Comparison of ENCODE assay signal across 8 mouse cellular contexts in genomic region chr2:85060591-85061060, GRCm38 (mm10). TPM values are rescaled to one million over a fixed set of nuclear protein-coding genes. Genes with fewer than 3 reads are reported as not detected.
DNase-seq lines count a peak whose midpoint lies in the region; ATAC-seq and TF ChIP-seq lines count a peak whose summit lies in the region.

No protein-coding gene starts in this region.

- peak overlapping the region; percentile 59 for H3K4me2 ChIP-seq in liver, embryonic 14.5 days (ENCODE audit: low read depth)

- H3K36me3 ChIP-seq in liver, embryonic 14.5 days (replicated peaks; ENCODE audit: control insufficient read depth, insufficient read depth, low read depth): no peaks in the 10 kb centered on the region

- H3K4me1 ChIP-seq in liver, embryonic 14.5 days (replicated peaks; ENCODE audit: control insufficient read depth in 2 of 2, insufficient read depth in 2 of 2, low read length in 1 of 2): 0 out of 4 replicates have a peak, but pooled peaks cover 0 to 2% of the 10 kb centered on the region in 2 experiments
- peaks cover 15% of the 10 kb centered on the region for H3K4me1 ChIP-seq in olfactory bulb, adult 2 months (ENCODE audit: control insufficient read depth, insufficient read depth, low read length)
- no peaks in the 10 kb centered on the region for H3K4me1 ChIP-seq in cerebellum, adult 2 months (ENCODE audit: control insufficient read depth, insufficient read depth, low read length)

- no peak overlapping the region for H3K27ac ChIP-seq in liver, embryonic 14.5 days
- no peak overlapping the region for H3K27ac ChIP-seq in olfactory bulb, adult 2 months (ENCODE audit: insufficient read depth, low read depth, low read length)
- no peak overlapping the region for H3K27ac ChIP-seq in cerebellum, adult 2 months (ENCODE audit: insufficient read depth, low read length)

- WGBS in liver, embryonic 14.5 days (ENCODE audit: insufficient replicate concordance): 12% methylated on average over 11 of the region's 11 CpGs
- WGBS in olfactory bulb, adult 2 months: 28% methylated on average over 11 of the region's 11 CpGs
- 19% methylated on average over 11 of the region's 11 CpGs for WGBS in cerebellum, adult 2 months

- TF ChIP-seq CTCF in liver, embryonic 14.5 days (IDR thresholded peaks at IDR 0.05; ENCODE audit: low read depth): no peak
- TF ChIP-seq CTCF in olfactory bulb, adult 2 months (IDR thresholded peaks at IDR 0.05; ENCODE audit: insufficient read depth, low read depth, low read length): no peak
- no peak for TF ChIP-seq CTCF in cerebellum, adult 2 months (IDR thresholded peaks at IDR 0.05; ENCODE audit: borderline replicate concordance, insufficient read depth, low read depth, low read length)

- no peak for TF ChIP-seq EP300 in liver, embryonic 14.5 days (IDR thresholded peaks at IDR 0.05; ENCODE audit: low read depth)

- peak overlapping the region; percentile 21; the same call in 1 of the 2 replicates for H3K9ac ChIP-seq in liver, embryonic 14.5 days (replicated peaks)

- H3K27me3 ChIP-seq in liver, embryonic 14.5 days (ENCODE audit: control insufficient read depth, insufficient read depth, low read length): no peaks in the 10 kb centered on the region
- no peaks in the 10 kb centered on the region for H3K27me3 ChIP-seq in cerebellum, adult 2 months (ENCODE audit: control insufficient read depth, insufficient read depth, low read length)

- intact Hi-C loops in gastrocnemius, postnatal 14 days (cut with DNase I; ENCODE audit: low total_unique reads): no loop called here

- peak overlapping the region; percentile 24 to 52 for H3K4me3 ChIP-seq in liver, embryonic 14.5 days (ENCODE audit: insufficient read depth in 1 of 2, low read depth in 2 of 2, low read length in 2 of 2)
- peak overlapping the region; percentile 19; the same call in 1 of the 2 replicates for H3K4me3 ChIP-seq in olfactory bulb, adult 2 months (ENCODE audit: insufficient read depth, low read depth, low read length)
- no peak overlapping the region for H3K4me3 ChIP-seq in cerebellum, adult 2 months (replicated peaks; ENCODE audit: insufficient read depth, low read depth, low read length)

- peak; percentile 77 for ATAC-seq in common myeloid progenitor, adult 5-6 weeks (replicated peaks; ENCODE audit: low read depth, poor library complexity, severe bottlenecking)
- ATAC-seq in liver, embryonic 14.5 days (ENCODE audit: insufficient read depth): peak; percentile 58

- no peaks in the 10 kb centered on the region for H3K9me3 ChIP-seq in liver, embryonic 14.5 days (ENCODE audit: control insufficient read depth, low read length)

- peak; percentile 77 for DNase-seq in MN1 (ENCODE audit: low spot score)
- DNase-seq in gastrocnemius, postnatal 14 days: peak; percentile 70
- DNase-seq in induced T-regulatory cell, adult 2 months (ENCODE audit: low read depth): peak; percentile 65
- DNase-seq in liver, embryonic 14.5 days (ENCODE audit: low read depth in 3 of 3, low spot score in 3 of 3): no peak
- no peak for DNase-seq in cerebellum, adult 2 months
- DNase-seq in cerebellum, adult 18-20 months: no peak

- no peak for TF ChIP-seq POLR2A in olfactory bulb, adult 2 months (IDR thresholded peaks at IDR 0.05; ENCODE audit: insufficient read depth, low read depth, low read length)
- no peak for TF ChIP-seq POLR2A in cerebellum, adult 2 months (IDR thresholded peaks at IDR 0.05; ENCODE audit: borderline replicate concordance, insufficient read depth, low read length)

RNA-seq across cellular contexts. Expression of gene Tnks1bp1, which starts 12.8 kb away (rescaled TPM):
- 2.9 and 5.1 TPM in 2 replicates for total RNA-seq in common myeloid progenitor, adult 5-6 weeks (2017)
- 10 to 100 TPM; 47.3 to 48.5 TPM for total RNA-seq in gastrocnemius, postnatal 14 days (2021)
- 3.9 and 4.4 TPM in 2 replicates for polyA plus RNA-seq in liver, embryonic 14.5 days (2012; rRNA removed)
- polyA plus RNA-seq in liver, embryonic 14.5 days (2014; fragmentation: Nextera tagmentation; extraction: Ambion mirVana): 0.75 and 1.0 TPM in 2 replicates
- not detected in 2 replicates for polyA plus RNA-seq in olfactory bulb, adult 2 months (2012; ENCODE audit: insufficient read depth, insufficient read length, low replicate concordance, missing spikeins)
- polyA plus RNA-seq in cerebellum, adult 2 months (2012; rRNA removed): 38.4 and 39.6 TPM in 2 replicates

RNA-seq across cellular contexts. Expression of gene P2rx3, which starts 23.4 kb away (rescaled TPM):
- not detected in 2 replicates for total RNA-seq in common myeloid progenitor, adult 5-6 weeks (2017)
- total RNA-seq in gastrocnemius, postnatal 14 days (2021): under 1 TPM; 0.89 to 0.92 TPM
- polyA plus RNA-seq in liver, embryonic 14.5 days (2012; rRNA removed): 0.12 and 0.22 TPM in 2 replicates
- 0.08 and 0.17 TPM in 2 replicates for polyA plus RNA-seq in liver, embryonic 14.5 days (2014; fragmentation: Nextera tagmentation; extraction: Ambion mirVana)
- polyA plus RNA-seq in olfactory bulb, adult 2 months (2012; ENCODE audit: insufficient read depth, insufficient read length, low replicate concordance, missing spikeins): not detected in 2 replicates
- 1.6 TPM in 2 replicates for polyA plus RNA-seq in cerebellum, adult 2 months (2012; rRNA removed)

RNA-seq across cellular contexts. Expression of gene Ssrp1, which starts 23.6 kb away (rescaled TPM):
- total RNA-seq in common myeloid progenitor, adult 5-6 weeks (2017): 433 and 486 TPM in 2 replicates
- 10 to 100 TPM; 34.0 to 44.2 TPM for total RNA-seq in gastrocnemius, postnatal 14 days (2021)
- polyA plus RNA-seq in liver, embryonic 14.5 days (2012; rRNA removed): 82.2 and 115 TPM in 2 replicates
- polyA plus RNA-seq in liver, embryonic 14.5 days (2014; fragmentation: Nextera tagmentation; extraction: Ambion mirVana): 160 and 183 TPM in 2 replicates
- not detected in 2 replicates for polyA plus RNA-seq in olfactory bulb, adult 2 months (2012; ENCODE audit: insufficient read depth, insufficient read length, low replicate concordance, missing spikeins)
- 117 TPM in 2 replicates for polyA plus RNA-seq in cerebellum, adult 2 months (2012; rRNA removed)

Comparison
In these comparisons a context has a peak if more than half of its experiments do, and no peak if none do; other contexts are left out.
1. DNase-seq: peak in MN1 (single experiment), gastrocnemius, postnatal 14 days (single experiment) and induced T-regulatory cell, adult 2 months (single experiment); none in liver, embryonic 14.5 days (0 of 3), cerebellum, adult 2 months (0 of 2) and cerebellum, adult 18-20 months (0 of 2).